Mouse (Mus musculus) kidney, embryonic 15.5 days (tissue): ENCODE measurements at regions not wholly inside any gene's neighbourhood (a gene's known extent, or its start where the extent isn't known, plus 50 kb on each side); places are given as distances from the start of the nearest gene placed in this dataset.

Experiments used
- ATAC-seq: fragments of 200-750 bp; cut with Nextera tagmentation; replicated peaks from 2 replicates; pipeline ENCODE4 v1.8.0; 2017; ENCODE audit warnings: moderate TSS enrichment; ENCODE audit not compliant: low FRiP score
- H3K27ac ChIP-seq: fragments of 300-500 bp; sonication (generic); 2 replicates; pipeline ENCODE4 v1.5.1; 2015; ENCODE audit warnings: mild to moderate bottlenecking, inconsistent platforms
- H3K27me3 ChIP-seq: fragments of 300-500 bp; sonication (generic); 2 replicates; pipeline ENCODE4 v1.6.1; 2015; ENCODE audit warnings: inconsistent platforms
- H3K36me3 ChIP-seq: fragments of 300-500 bp; sonication (generic); 2 replicates; pipeline ENCODE4 v1.6.1; 2015; ENCODE audit warnings: inconsistent platforms
- H3K4me1 ChIP-seq: fragments of 300-500 bp; sonication (generic); 2 replicates; pipeline ENCODE4 v1.6.1; 2015; ENCODE audit warnings: inconsistent platforms
- H3K4me2 ChIP-seq: fragments of 300-500 bp; sonication (generic); 2 replicates; pipeline ENCODE4 v1.6.1; 2015; ENCODE audit warnings: moderate library complexity, mild to moderate bottlenecking, inconsistent platforms
- H3K4me3 ChIP-seq: fragments of 300-500 bp; sonication (generic); replicated peaks from 2 replicates; pipeline ENCODE4 v1.5.1; 2015; ENCODE audit warnings: mild to moderate bottlenecking, inconsistent platforms
- H3K9ac ChIP-seq: fragments of 300-500 bp; sonication (generic); 2 replicates; pipeline ENCODE4 v1.6.1; 2015; ENCODE audit warnings: mild to moderate bottlenecking, inconsistent platforms
- H3K9me3 ChIP-seq: fragments of 300-500 bp; sonication (generic); replicated peaks from 2 replicates; pipeline ENCODE4 v1.6.1; 2016; ENCODE audit warnings: inconsistent platforms
- WGBS: fragments of 180-500 bp; shearing (Covaris S2); methylation state at CpG from one replicate; pipeline ENCODE4 v1.1.7; 2015; ENCODE audit warnings: mixed read lengths; 5-methylcytosine and 5-hydroxymethylcytosine counted together

- 81% methylated on average over 2 of the region's 2 CpGs for WGBS
- peaks cover 3% of the 10 kb centered on the region; the same call in 1 of the 2 replicates for H3K4me1 ChIP-seq
- ATAC-seq: no peak
These were observed 124.9 kb upstream of the Tnr start for GRCm38 (mm10) chr1:159398643-159399042.

DNA sequence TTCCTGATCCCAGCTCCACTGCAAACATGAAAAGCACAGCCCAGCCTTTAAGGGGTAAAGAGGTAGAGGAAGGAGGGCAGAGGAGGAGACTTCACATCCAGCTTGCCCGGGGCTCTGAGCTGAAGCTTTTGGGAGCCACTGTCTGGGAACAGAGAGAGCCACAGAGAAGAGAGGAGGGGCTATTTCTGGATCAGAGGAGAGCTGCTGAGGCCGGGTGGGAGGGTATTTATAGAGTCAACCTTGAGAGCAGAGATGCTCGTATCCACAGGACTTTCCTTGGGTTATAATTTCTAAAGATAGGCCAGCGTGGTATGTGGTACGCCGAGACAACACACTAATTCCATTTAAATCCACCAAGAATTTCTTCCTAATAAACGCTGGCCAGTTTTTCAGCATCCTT, 117.3 kb upstream of the Tnr start:
- no peak overlapping the region for H3K27ac ChIP-seq
- 69% methylated on average over 7 of the region's 7 CpGs for WGBS
- no peaks in the 10 kb centered on the region for H3K27me3 ChIP-seq
- H3K4me1 ChIP-seq: no peaks in the 10 kb centered on the region
- no peak for ATAC-seq
- H3K36me3 ChIP-seq: no peaks in the 10 kb centered on the region
- no peak overlapping the region for H3K9ac ChIP-seq
- H3K4me3 ChIP-seq: no peak overlapping the region
- no peaks in the 10 kb centered on the region for H3K9me3 ChIP-seq
- no peak overlapping the region for H3K4me2 ChIP-seq

More at GRCm38 (mm10) chr1:159398643-159399042, 124.9 kb upstream of the Tnr start:
- Histone ChIP-seq H3K4me2 (no peak overlapping the region), H3K27ac (no peak overlapping the region), H3K9me3 (no peaks in the 10 kb centered on the region), H3K27me3 (no peaks in the 10 kb centered on the region), H3K4me3 (no peak overlapping the region), H3K36me3 (no peaks in the 10 kb centered on the region), H3K9ac (no peak overlapping the region)

DNA sequence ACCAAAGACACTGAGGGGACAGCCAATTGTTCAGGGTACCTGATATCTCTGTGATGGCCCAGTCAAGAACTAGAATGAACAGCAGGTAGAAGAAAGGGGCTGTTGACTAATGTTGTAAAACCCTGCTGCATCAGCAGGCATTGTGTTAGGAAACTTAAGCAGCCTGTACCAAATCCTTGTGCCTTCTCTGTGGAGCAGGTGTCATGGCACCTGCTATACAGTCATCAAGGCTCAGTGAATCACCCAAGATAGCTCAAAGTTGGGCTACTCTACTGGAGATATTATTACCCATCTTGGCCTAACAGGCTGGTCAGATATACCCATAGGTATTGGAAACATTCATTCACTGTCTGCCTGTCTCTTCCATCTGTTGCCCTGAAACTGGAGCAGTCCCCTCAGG, 116.8 kb upstream of the Tnr start:
- Histone ChIP-seq H3K4me2 (no peak overlapping the region), H3K9me3 (no peaks in the 10 kb centered on the region), H3K27me3 (no peaks in the 10 kb centered on the region), H3K4me1 (no peaks in the 10 kb centered on the region), H3K27ac (no peak overlapping the region), H3K9ac (no peak overlapping the region), H3K4me3 (no peak overlapping the region), H3K36me3 (no peaks in the 10 kb centered on the region)
- ATAC-seq: no peak

GRCm38 (mm10) chr1:159413374-159413773, 110.2 kb upstream of the Tnr start:
- Histone ChIP-seq H3K9me3 (no peaks in the 10 kb centered on the region), H3K27me3 (no peaks in the 10 kb centered on the region), H3K9ac (no peak overlapping the region), H3K4me2 (no peak overlapping the region), H3K4me1 (no peaks in the 10 kb centered on the region), H3K27ac (no peak overlapping the region), H3K36me3 (no peaks in the 10 kb centered on the region), H3K4me3 (no peak overlapping the region)
- ATAC-seq: no peak
- WGBS: 69% methylated on average over 5 of the region's 5 CpGs

- Histone ChIP-seq H3K27ac (no peak overlapping the region), H3K9ac (no peak overlapping the region), H3K27me3 (no peaks in the 10 kb centered on the region), H3K4me1 (no peaks in the 10 kb centered on the region), H3K4me3 (no peak overlapping the region), H3K9me3 (no peaks in the 10 kb centered on the region), H3K36me3 (no peaks in the 10 kb centered on the region), H3K4me2 (no peak overlapping the region)
- WGBS: 68% methylated on average over 3 of the region's 3 CpGs
- no peak for ATAC-seq
These were observed 107.9 kb upstream of the Tnr start for GRCm38 (mm10) chr1:159415656-159416055.

DNA sequence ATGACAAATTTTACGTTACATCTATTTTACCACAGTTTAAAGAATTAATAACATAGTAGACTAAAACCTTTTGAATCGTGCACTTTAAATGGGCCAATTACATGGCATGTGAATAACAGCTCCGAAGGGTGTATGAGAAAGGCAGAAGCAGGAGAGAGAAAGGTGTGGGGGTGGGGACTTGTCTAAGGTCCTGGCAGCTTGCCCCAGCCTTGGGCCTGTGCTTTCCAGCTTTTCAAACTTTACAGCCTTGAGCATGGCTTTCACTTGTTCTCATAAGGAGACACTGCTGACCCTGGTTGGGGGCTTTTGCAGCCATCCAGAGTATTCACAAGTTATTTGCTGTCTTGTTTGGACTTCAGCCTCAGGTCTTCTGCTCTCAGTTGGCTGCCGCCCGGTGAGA, 106.4 kb upstream of the Tnr start:
- Histone ChIP-seq H3K9ac (no peak overlapping the region), H3K36me3 (no peaks in the 10 kb centered on the region), H3K27me3 (no peaks in the 10 kb centered on the region), H3K27ac (no peak overlapping the region), H3K4me1 (no peaks in the 10 kb centered on the region), H3K4me3 (no peak overlapping the region), H3K9me3 (no peaks in the 10 kb centered on the region), H3K4me2 (no peak overlapping the region)
- 84% methylated on average over 5 of the region's 5 CpGs for WGBS
- no peak for ATAC-seq

DNA sequence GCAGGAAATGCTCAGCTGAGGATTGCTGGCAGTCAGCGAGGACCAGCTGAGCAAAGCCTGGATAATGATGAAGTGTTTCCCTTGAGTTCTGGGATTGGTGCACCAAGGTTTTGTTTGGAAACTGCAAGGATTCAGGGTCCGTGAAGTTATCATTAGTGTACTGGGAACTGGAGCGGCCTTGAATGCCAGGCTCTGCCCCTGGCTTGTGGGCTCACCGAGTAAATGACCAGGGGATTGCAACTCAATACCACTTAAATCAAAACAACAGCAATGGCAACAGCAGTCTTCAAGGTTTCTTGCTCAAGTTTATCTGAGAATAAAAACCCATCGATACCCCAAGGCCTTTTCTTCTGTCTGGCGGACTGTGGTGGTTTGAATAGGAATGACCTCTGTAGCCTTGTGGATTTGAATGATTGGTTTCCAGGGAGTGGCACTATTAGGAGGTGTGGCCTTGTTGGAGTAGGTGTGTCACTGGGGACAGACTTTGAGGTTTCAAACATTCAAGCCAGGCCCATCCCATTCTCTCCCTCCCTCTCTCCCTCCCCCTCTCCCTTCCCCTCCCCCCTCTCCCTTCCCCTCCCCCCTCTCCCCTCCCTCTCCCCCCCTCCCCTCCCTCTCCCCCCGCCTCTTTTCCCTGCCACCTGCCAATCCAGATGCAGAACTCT, 104.1 kb upstream of the Tnr start:
- Histone ChIP-seq H3K27ac (no peak overlapping the region), H3K4me1 (no peaks in the 10 kb centered on the region), H3K4me3 (no peak overlapping the region), H3K36me3 (no peaks in the 10 kb centered on the region), H3K9ac (no peak overlapping the region), H3K9me3 (no peaks in the 10 kb centered on the region), H3K27me3 (no peaks in the 10 kb centered on the region), H3K4me2 (no peak overlapping the region)
- no peak for ATAC-seq
- WGBS: 60% methylated on average over 6 of the region's 7 CpGs

DNA sequence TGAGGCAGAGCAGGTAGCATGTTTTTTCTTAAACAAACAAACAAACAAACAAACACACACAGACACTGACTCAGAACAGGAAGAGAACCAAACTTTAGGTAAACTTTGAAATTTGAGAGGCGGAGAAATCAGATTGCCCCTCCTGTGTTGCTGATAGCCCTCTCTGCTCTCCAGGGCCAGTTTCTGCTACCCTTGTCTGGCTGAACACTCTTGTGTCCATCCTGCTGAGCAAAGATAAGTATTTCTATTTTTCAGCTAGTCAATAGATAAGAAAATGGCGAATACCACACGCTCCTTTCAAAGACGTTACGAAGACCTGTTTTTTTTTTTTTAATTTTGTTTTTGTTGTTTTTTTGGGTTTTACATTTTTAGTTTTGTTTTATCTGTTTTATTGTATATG, 103.4 kb upstream of the Tnr start:
- Histone ChIP-seq H3K9me3 (no peaks in the 10 kb centered on the region), H3K9ac (no peak overlapping the region), H3K4me1 (no peaks in the 10 kb centered on the region), H3K4me3 (no peak overlapping the region), H3K4me2 (no peak overlapping the region), H3K27me3 (no peaks in the 10 kb centered on the region), H3K36me3 (no peaks in the 10 kb centered on the region), H3K27ac (no peak overlapping the region)
- ATAC-seq: no peak
- WGBS: 91% methylated on average over 5 of the region's 5 CpGs

GRCm38 (mm10) chr1:159423694-159424093, 99.9 kb upstream of the Tnr start:
- Histone ChIP-seq H3K27me3 (no peaks in the 10 kb centered on the region), H3K4me3 (no peak overlapping the region)
- WGBS: 90% methylated on average over 5 of the region's 5 CpGs

DNA sequence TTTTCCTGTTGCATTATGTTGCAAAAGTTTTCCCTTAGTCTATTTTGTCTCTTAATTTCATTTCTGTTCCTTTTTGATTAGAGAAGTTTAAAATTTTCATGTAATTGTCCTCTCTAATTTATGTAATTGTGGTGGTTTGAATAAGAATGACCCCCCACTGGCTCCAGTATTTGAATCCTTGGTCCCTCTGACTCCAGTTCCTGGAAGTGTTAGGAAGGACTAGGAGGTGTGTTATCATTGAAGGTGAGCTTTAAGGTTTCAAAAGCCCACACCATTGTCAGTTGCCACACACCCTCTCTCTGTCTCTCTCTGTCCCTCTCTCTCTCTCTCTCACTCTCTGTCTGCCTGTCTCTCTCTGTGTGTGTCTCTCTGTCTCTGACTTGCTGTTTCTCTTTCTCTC, 93.6 kb upstream of the Tnr start:
- H3K4me2 ChIP-seq: no peak overlapping the region
- H3K36me3 ChIP-seq: no peaks in the 10 kb centered on the region
- H3K9me3 ChIP-seq: no peaks in the 10 kb centered on the region
- no peak for ATAC-seq
- no peak overlapping the region for H3K4me3 ChIP-seq
- H3K4me1 ChIP-seq: peaks cover 4% of the 10 kb centered on the region; the same call in 1 of the 2 replicates
- H3K9ac ChIP-seq: no peak overlapping the region
- H3K27me3 ChIP-seq: no peaks in the 10 kb centered on the region
- H3K27ac ChIP-seq: no peak overlapping the region

More at GRCm38 (mm10) chr1:159423694-159424093, 99.9 kb upstream of the Tnr start:
- H3K36me3 ChIP-seq: no peaks in the 10 kb centered on the region
- H3K4me1 ChIP-seq: no peaks in the 10 kb centered on the region
- no peak overlapping the region for H3K9ac ChIP-seq
- ATAC-seq: no peak
- no peak overlapping the region for H3K27ac ChIP-seq
- H3K4me2 ChIP-seq: no peak overlapping the region
- H3K9me3 ChIP-seq: no peaks in the 10 kb centered on the region

DNA sequence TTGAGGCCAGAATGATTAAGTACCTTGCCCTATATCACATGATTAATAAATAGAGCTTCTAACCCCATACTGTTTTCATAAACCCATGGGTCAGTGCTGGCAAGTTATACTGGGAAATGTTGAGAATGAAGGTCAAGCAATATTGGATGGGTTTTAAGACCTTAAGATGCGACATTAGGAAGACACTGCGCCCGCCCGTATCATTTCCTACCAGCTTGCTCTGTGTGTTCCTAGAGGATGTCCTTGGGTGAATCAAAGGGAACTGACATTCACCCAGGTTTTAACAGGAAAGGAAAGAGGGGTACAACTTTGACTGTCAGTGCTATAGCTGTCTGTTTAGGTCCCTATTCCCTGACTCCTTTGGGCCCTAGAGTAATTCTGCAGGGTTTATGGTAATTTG, 90.0 kb upstream of the Tnr start:
- ATAC-seq: peak; percentile 40; the same call in 1 of the 2 replicates
- Histone ChIP-seq H3K27me3 (no peaks in the 10 kb centered on the region), H3K36me3 (no peaks in the 10 kb centered on the region), H3K9me3 (no peaks in the 10 kb centered on the region), H3K4me2 (no peak overlapping the region), H3K9ac (no peak overlapping the region), H3K4me3 (no peak overlapping the region), H3K4me1 (peaks cover 8% of the 10 kb centered on the region; the same call in 1 of the 2 replicates), H3K27ac (no peak overlapping the region)
- WGBS: 28% methylated on average over 4 of the region's 4 CpGs

GRCm38 (mm10) chr1:159440770-159441169, 82.8 kb upstream of the Tnr start:
- no peak overlapping the region for H3K27ac ChIP-seq
- H3K9me3 ChIP-seq: no peaks in the 10 kb centered on the region
- no peak for ATAC-seq
- no peaks in the 10 kb centered on the region for H3K27me3 ChIP-seq
- 57% methylated on average over 1 of the region's 1 CpGs for WGBS
- no peak overlapping the region for H3K4me2 ChIP-seq
- no peaks in the 10 kb centered on the region for H3K36me3 ChIP-seq
- no peak overlapping the region for H3K9ac ChIP-seq
- H3K4me3 ChIP-seq: no peak overlapping the region
- no peaks in the 10 kb centered on the region for H3K4me1 ChIP-seq

GRCm38 (mm10) chr1:159444093-159444492, 79.5 kb upstream of the Tnr start:
- no peak overlapping the region for H3K4me2 ChIP-seq
- no peaks in the 10 kb centered on the region for H3K27me3 ChIP-seq
- no peaks in the 10 kb centered on the region for H3K4me1 ChIP-seq
- H3K27ac ChIP-seq: no peak overlapping the region
- no peak for ATAC-seq
- H3K9me3 ChIP-seq: no peaks in the 10 kb centered on the region
- 85% methylated on average over 1 of the region's 1 CpGs for WGBS
- no peak overlapping the region for H3K9ac ChIP-seq
- H3K4me3 ChIP-seq: no peak overlapping the region
- no peaks in the 10 kb centered on the region for H3K36me3 ChIP-seq
